Mouse (Mus musculus): ENCODE measurements around the gene Hes3. TPM values are rescaled to one million over a fixed set of nuclear protein-coding genes. Genes with fewer than 3 reads are reported as not detected.
A peak's percentile ranks its signal among the peaks of the same experiment; 100 is the strongest.

The Hes3 gene
- polyA plus RNA-seq, 1 experiment from 2014 or later: not detected

DNA sequence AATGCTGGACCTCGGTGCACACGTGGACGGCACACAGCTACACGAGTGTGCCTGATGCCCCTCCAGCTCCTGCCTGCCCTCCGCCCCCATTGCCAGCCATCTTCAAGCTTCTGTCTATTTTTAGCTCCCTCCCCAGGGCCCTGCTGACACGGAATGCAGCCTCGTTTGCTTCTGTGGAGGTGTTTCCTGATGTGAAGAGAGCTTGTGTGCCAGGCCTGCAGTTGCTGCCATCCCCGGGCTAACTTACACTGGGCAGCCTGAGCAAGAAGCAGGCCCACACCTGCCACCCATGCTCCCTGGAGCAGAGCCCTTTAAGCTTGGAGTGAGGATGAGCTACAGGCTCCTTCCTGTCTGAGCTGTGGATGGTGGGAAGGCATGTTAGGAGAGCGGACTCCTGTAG lies 29.3 kb downstream of the Hes3 start:
- peak overlapping the region; percentile 62 for H3K9ac ChIP-seq (ENCODE audit: low read length)
- H3K4me3 ChIP-seq (ENCODE audit: low read length): no peak overlapping the region
- peak; percentile 74 for ATAC-seq (replicated peaks; ENCODE audit: extremely low read depth, insufficient read depth, low FRiP score)

DNA sequence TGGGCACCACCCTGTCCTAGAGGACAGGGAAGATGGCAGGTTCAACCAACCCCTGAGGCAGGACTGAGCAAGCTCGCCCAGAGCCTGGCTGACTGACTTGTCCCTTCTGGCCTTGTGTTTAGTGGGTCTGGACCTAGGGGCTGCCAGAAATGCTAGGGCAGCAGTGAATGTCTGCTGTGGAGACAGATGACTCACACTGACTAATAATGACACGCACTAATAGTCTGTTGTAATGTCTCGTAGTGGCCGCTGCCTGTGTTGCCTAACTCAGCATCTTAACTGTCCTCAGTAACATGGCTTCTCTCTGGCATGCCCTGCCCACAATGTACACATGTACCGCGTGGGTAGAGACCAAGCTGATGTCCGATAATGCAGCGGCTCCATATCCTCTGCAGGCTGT lies 31.0 kb downstream of the Hes3 start:
- H3K9me3 ChIP-seq (replicated peaks; ENCODE audit: control insufficient read depth, low read length): no peaks in the 10 kb centered on the region
- no peak overlapping the region for H3K9ac ChIP-seq (ENCODE audit: low read length)
- H3K4me3 ChIP-seq (ENCODE audit: low read length): no peak overlapping the region
- H3K4me2 ChIP-seq (ENCODE audit: low read depth, low read length): no peak overlapping the region
- no peaks in the 10 kb centered on the region for H3K27me3 ChIP-seq (ENCODE audit: control insufficient read depth, insufficient read depth, low read length)
- 89% methylated on average over 8 of the region's 8 CpGs for WGBS
- H3K27ac ChIP-seq (ENCODE audit: low read length): no peak overlapping the region
- no peak for ATAC-seq (replicated peaks; ENCODE audit: extremely low read depth, insufficient read depth, low FRiP score)
- no peaks in the 10 kb centered on the region for H3K36me3 ChIP-seq (ENCODE audit: control insufficient read depth, insufficient read depth)
- H3K4me1 ChIP-seq (ENCODE audit: control insufficient read depth, insufficient read depth, low read length): peaks cover 71% of the 10 kb centered on the region

More for the DNA sequence above, 29.3 kb downstream of the Hes3 start:
- no peaks in the 10 kb centered on the region for H3K9me3 ChIP-seq (replicated peaks; ENCODE audit: control insufficient read depth, low read length)
- H3K27me3 ChIP-seq (ENCODE audit: control insufficient read depth, insufficient read depth, low read length): no peaks in the 10 kb centered on the region
- H3K4me1 ChIP-seq (ENCODE audit: control insufficient read depth, insufficient read depth, low read length): peaks cover 67% of the 10 kb centered on the region
- H3K27ac ChIP-seq (ENCODE audit: low read length): peak overlapping the region; percentile 95
- no peaks in the 10 kb centered on the region for H3K36me3 ChIP-seq (ENCODE audit: control insufficient read depth, insufficient read depth)
- WGBS: 22% methylated on average over 9 of the region's 9 CpGs
- peak overlapping the region; percentile 48 for H3K4me2 ChIP-seq (ENCODE audit: low read depth, low read length)

DNA sequence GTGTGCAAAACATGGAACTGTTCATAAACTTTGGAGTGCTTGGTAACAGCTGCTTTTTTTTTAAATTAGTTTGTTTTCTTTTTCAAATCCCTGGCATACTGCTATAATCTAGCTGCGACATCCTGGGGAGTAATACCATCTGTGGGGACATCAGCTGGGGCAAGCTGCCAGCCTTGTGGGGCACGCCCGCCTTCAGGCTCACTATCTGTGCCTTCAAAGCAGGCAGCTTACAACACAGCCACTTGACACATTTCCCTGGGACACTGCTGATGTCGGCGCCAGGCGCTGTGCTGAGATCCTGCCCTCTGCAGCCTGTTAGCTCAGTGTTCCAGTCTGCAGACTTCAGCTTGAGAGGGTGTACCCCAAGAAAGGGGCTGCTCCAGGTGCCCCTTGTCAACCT lies 34.4 kb downstream of the Hes3 start:
- peak; percentile 65 for ATAC-seq (replicated peaks; ENCODE audit: extremely low read depth, insufficient read depth, low FRiP score)
- H3K9me3 ChIP-seq (replicated peaks; ENCODE audit: control insufficient read depth, low read length): no peaks in the 10 kb centered on the region
- H3K27ac ChIP-seq (ENCODE audit: low read length): peak overlapping the region; percentile 72
- no peaks in the 10 kb centered on the region for H3K36me3 ChIP-seq (ENCODE audit: control insufficient read depth, insufficient read depth)
- no peak overlapping the region for H3K4me2 ChIP-seq (ENCODE audit: low read depth, low read length)
- H3K27me3 ChIP-seq (ENCODE audit: control insufficient read depth, insufficient read depth, low read length): no peaks in the 10 kb centered on the region
- H3K4me3 ChIP-seq (ENCODE audit: low read length): no peak overlapping the region
- 17% methylated on average over 6 of the region's 6 CpGs for WGBS
- H3K4me1 ChIP-seq (ENCODE audit: control insufficient read depth, insufficient read depth, low read length): peaks cover 71% of the 10 kb centered on the region
- no peak overlapping the region for H3K9ac ChIP-seq (ENCODE audit: low read length)

DNA sequence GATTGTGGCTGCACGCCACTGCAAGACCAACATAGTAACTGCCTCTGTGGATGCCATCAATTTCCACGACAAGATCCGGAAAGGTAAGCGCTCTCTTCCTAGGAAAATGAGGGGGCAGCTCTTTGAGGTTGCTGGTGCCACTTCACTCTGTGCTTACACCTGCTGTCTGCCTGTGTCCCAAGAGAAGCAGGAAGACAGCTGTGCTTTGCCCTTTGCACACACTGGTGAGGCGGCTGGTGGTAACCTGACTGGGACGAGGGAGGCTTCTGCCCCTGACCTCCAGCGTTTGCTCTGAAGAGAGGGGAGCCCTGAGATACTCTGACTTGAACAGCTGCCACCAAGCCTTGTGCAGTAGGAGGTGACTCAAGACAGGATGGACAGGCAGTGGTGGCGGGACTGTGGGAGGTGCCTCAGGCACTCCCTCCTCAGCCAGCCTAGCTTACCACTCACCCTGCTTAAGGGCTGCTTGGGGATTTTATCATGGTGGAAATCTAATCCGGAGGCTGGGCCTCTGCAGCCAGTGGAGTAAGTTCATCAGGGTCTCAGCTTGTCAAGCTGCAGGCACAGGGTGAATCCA lies 38.2 kb downstream of the Hes3 start:
- no peaks in the 10 kb centered on the region for H3K36me3 ChIP-seq (ENCODE audit: control insufficient read depth, insufficient read depth)
- H3K27ac ChIP-seq (ENCODE audit: low read length): peak overlapping the region; percentile 64
- ATAC-seq (replicated peaks; ENCODE audit: extremely low read depth, insufficient read depth, low FRiP score): no peak
- H3K27me3 ChIP-seq (ENCODE audit: control insufficient read depth, insufficient read depth, low read length): no peaks in the 10 kb centered on the region
- H3K9ac ChIP-seq (ENCODE audit: low read length): peak overlapping the region; percentile 20; the same call in 1 of the 2 replicates
- no peak overlapping the region for H3K4me3 ChIP-seq (ENCODE audit: low read length)
- WGBS: 45% methylated on average over 9 of the region's 9 CpGs
- peaks cover 51% of the 10 kb centered on the region for H3K4me1 ChIP-seq (ENCODE audit: control insufficient read depth, insufficient read depth, low read length)
- no peaks in the 10 kb centered on the region for H3K9me3 ChIP-seq (replicated peaks; ENCODE audit: control insufficient read depth, low read length)
- H3K4me2 ChIP-seq (ENCODE audit: low read depth, low read length): no peak overlapping the region

DNA sequence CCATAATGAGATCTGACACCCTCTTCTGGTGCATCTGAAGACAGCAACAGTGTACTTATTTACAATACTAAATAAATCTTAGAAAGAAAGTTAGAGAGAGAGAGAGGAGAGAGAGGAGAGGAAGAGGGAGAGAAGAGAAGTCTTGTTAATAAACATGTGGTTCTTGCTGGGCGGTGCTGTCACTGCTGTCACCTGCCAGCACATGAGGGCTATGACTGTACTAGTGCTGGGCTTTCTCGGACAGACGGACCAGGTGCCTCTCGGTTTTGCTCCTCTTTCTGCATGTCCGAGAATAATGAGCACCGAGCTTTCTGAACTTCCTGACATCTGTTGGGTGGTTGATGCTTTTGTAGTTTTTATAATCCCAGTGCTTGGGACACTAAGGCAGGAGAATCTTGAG lies 40.8 kb downstream of the Hes3 start:
- 89% methylated on average over 6 of the region's 6 CpGs for WGBS
- ATAC-seq (replicated peaks; ENCODE audit: extremely low read depth, insufficient read depth, low FRiP score): no peak
- Histone ChIP-seq H3K9ac (ENCODE audit: low read length) (no peak overlapping the region), H3K4me3 (ENCODE audit: low read length) (no peak overlapping the region), H3K36me3 (ENCODE audit: control insufficient read depth, insufficient read depth) (no peaks in the 10 kb centered on the region), H3K4me1 (ENCODE audit: control insufficient read depth, insufficient read depth, low read length) (peaks cover 50% of the 10 kb centered on the region), H3K27me3 (ENCODE audit: control insufficient read depth, insufficient read depth, low read length) (no peaks in the 10 kb centered on the region), H3K4me2 (ENCODE audit: low read depth, low read length) (no peak overlapping the region), H3K27ac (ENCODE audit: low read length) (no peak overlapping the region), H3K9me3 (replicated peaks; ENCODE audit: control insufficient read depth, low read length) (no peaks in the 10 kb centered on the region)

DNA sequence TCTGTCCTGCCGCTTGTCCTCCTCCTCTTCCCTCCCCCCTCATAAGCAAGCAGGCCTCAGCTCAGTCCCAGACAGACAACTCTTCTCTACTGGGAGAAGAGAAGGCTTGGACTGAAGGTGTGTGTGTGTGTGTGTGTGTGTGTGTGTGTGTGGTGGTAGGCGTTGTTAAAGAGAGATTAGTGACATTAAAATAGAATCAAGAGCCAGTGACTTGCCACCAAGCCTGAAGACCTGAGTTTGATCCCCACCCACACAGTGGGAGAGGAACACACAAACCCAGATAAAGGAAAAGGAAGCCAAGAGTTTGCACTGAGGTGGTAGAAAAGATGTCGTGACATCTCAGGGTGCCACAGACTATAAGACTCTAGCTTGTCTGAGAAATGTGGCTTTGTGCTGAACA lies 44.3 kb downstream of the Hes3 start:
- Histone ChIP-seq H3K4me2 (ENCODE audit: low read depth, low read length) (no peak overlapping the region), H3K27ac (ENCODE audit: low read length) (peak overlapping the region; percentile 94), H3K27me3 (ENCODE audit: control insufficient read depth, insufficient read depth, low read length) (no peaks in the 10 kb centered on the region), H3K4me1 (ENCODE audit: control insufficient read depth, insufficient read depth, low read length) (peaks cover 41% of the 10 kb centered on the region), H3K9me3 (replicated peaks; ENCODE audit: control insufficient read depth, low read length) (no peaks in the 10 kb centered on the region), H3K36me3 (ENCODE audit: control insufficient read depth, insufficient read depth) (no peaks in the 10 kb centered on the region), H3K9ac (ENCODE audit: low read length) (peak overlapping the region; percentile 56), H3K4me3 (ENCODE audit: low read length) (no peak overlapping the region)
- WGBS: 38% methylated on average over 3 of the region's 3 CpGs
- ATAC-seq (replicated peaks; ENCODE audit: extremely low read depth, insufficient read depth, low FRiP score): no peak

DNA sequence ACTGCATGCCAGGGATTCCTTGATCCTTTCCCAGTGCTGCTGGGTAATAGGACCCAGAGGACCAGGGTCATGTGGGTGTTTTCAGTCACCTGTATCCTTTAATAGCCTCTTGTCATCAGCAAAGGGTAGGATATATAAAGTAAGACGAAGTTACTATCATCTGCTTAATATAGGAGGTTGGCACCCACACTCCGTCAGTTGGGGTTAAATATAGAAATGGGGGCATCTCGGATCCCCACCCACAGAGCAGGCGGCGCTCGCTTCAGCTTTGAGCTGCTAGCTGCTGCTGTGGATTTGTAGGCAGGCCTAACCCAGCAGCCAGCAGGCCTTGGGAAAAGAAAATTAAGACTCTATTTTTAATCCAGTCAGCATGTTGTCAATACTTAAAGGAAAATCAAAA lies 45.5 kb downstream of the Hes3 start:
- no peak overlapping the region for H3K4me3 ChIP-seq (ENCODE audit: low read length)
- 47% methylated on average over 6 of the region's 6 CpGs for WGBS
- H3K27ac ChIP-seq (ENCODE audit: low read length): peak overlapping the region; percentile 94
- ATAC-seq (replicated peaks; ENCODE audit: extremely low read depth, insufficient read depth, low FRiP score): peak; percentile 86
- H3K9me3 ChIP-seq (replicated peaks; ENCODE audit: control insufficient read depth, low read length): no peaks in the 10 kb centered on the region
- no peak overlapping the region for H3K4me2 ChIP-seq (ENCODE audit: low read depth, low read length)
- H3K27me3 ChIP-seq (ENCODE audit: control insufficient read depth, insufficient read depth, low read length): no peaks in the 10 kb centered on the region
- 0 out of 2 replicates have a peak, but pooled peaks cover 3% of the 10 kb centered on the region for H3K36me3 ChIP-seq (ENCODE audit: control insufficient read depth, insufficient read depth)
- peaks cover 41% of the 10 kb centered on the region for H3K4me1 ChIP-seq (ENCODE audit: control insufficient read depth, insufficient read depth, low read length)
- H3K9ac ChIP-seq (ENCODE audit: low read length): peak overlapping the region; percentile 2

DNA sequence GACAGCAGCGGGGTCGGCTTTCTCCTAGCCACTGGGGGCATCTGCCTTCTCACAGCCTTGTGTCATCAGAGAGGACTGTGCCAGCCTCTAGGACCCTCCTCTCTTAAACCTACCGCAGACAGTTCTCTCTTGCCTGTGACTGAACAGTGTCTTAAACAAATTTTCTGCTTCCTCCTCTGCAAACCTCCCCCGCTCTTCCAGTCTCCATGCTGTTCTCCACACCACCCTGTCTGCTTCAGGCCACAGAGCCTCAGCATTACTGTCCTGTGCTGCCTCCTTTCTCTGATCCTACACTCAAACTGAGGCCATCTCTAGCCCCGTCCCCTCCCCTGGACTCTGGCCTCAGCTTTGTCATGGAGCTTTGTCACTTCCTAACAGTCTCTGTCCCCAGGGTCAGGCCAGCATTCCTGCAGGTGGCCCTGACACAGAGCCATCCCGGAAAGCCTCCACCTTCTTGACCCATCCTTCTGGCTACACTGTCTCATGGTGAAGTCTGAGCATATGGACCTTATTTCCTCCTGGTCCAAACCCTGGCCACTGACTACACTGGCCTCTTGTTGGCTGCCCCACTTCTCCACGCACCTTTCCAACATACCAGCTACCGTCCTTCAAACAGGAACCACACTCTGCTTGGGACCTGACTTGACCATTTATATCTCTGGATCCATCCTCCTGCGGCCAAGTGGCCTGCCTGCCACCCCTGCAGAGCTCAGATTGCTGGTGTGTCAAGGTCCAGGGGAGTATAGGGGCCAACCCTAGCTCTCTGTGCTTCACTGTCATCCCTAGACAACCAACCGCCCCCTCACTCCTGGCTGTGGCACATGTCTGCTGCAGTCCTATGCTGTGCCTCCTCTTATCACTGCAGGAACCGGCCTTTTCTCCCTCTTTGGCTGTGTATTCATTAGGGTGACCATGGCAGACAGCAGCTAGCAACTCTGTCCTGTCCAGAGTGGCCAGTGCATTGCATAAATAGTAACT lies 46.6 kb downstream of the Hes3 start:
- Histone ChIP-seq H3K27me3 (ENCODE audit: control insufficient read depth, insufficient read depth, low read length) (no peaks in the 10 kb centered on the region), H3K9me3 (replicated peaks; ENCODE audit: control insufficient read depth, low read length) (no peaks in the 10 kb centered on the region), H3K4me1 (ENCODE audit: control insufficient read depth, insufficient read depth, low read length) (peaks cover 51% of the 10 kb centered on the region), H3K4me2 (ENCODE audit: low read depth, low read length) (no peak overlapping the region), H3K27ac (ENCODE audit: low read length) (peak overlapping the region; percentile 94), H3K4me3 (ENCODE audit: low read length) (no peak overlapping the region), H3K36me3 (ENCODE audit: control insufficient read depth, insufficient read depth) (0 out of 2 replicates have a peak, but pooled peaks cover 3% of the 10 kb centered on the region), H3K9ac (ENCODE audit: low read length) (peak overlapping the region; percentile 45)
- WGBS: 63% methylated on average over 11 of the region's 11 CpGs
- ATAC-seq (replicated peaks; ENCODE audit: extremely low read depth, insufficient read depth, low FRiP score): no peak

DNA sequence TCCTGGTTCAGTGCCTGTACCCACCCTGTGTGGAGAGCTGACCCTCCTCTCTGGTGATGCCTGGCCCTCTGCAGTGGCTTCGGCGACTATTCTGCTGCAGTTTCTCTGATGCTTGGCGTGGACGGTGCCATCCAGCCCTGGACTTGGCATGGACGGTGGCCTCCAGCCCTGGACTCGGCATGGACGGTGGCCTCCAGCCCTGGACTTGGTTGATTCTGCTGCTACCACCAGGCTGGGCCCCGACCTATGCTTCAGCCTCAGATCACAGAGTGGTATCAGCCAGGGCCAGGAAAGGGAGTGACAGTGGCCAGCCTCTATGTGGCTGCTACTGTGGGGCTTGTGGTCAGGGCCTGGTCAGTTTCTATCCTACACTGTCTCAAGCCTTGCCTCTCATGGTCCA lies 47.5 kb downstream of the Hes3 start:
- no peak overlapping the region for H3K4me3 ChIP-seq (ENCODE audit: low read length)
- H3K27me3 ChIP-seq (ENCODE audit: control insufficient read depth, insufficient read depth, low read length): no peaks in the 10 kb centered on the region
- H3K9me3 ChIP-seq (replicated peaks; ENCODE audit: control insufficient read depth, low read length): no peaks in the 10 kb centered on the region
- no peak overlapping the region for H3K4me2 ChIP-seq (ENCODE audit: low read depth, low read length)
- peak overlapping the region; percentile 45; the same call in 1 of the 2 replicates for H3K9ac ChIP-seq (ENCODE audit: low read length)
- H3K4me1 ChIP-seq (ENCODE audit: control insufficient read depth, insufficient read depth, low read length): peaks cover 52% of the 10 kb centered on the region
- WGBS: 85% methylated on average over 8 of the region's 8 CpGs
- H3K36me3 ChIP-seq (ENCODE audit: control insufficient read depth, insufficient read depth): 0 out of 2 replicates have a peak, but pooled peaks cover 3% of the 10 kb centered on the region
- peak overlapping the region; percentile 94 for H3K27ac ChIP-seq (ENCODE audit: low read length)
- ATAC-seq (replicated peaks; ENCODE audit: extremely low read depth, insufficient read depth, low FRiP score): no peak

Measured in heart, embryonic 16.5 days (tissue).